Mouse (Mus musculus): Measurements from ENCODE around the gene Pde6g. TPM values are rescaled to one million over a fixed set of nuclear protein-coding genes. Genes with fewer than 3 reads are reported as not detected.

Pde6g gene
- 0.35 and 0.46 TPM in 2 replicates for total RNA-seq (2012; rRNA removed)
- under 1 TPM in 1 of 2 experiments, not detected in 1; 0.84 TPM for polyA plus RNA-seq (2012; ENCODE audit: insufficient read depth in 1 of 2, insufficient read length in 2 of 2, low read depth in 1 of 2, low replicate concordance in 2 of 2, missing spikeins in 1 of 2)

GRCm38 (mm10) chr11:120453306-120453705 lies at the start of gene Pde6g:
Gene Pde6g, minus strand, starts transcription at chr11:120453500.
- Histone ChIP-seq H3K9me3 (replicated peaks; ENCODE audit: insufficient read depth, low read length) (no peaks in the 10 kb centered on the region), H3K4me3 (ENCODE audit: control insufficient read depth in 1 of 2, insufficient read depth in 1 of 2, low read depth in 2 of 2, low read length in 2 of 2) (no peak within 1 kb of the TSS), H3K4me1 (ENCODE audit: control insufficient read depth in 1 of 2, insufficient read depth in 2 of 2, low read length in 2 of 2) (peaks cover 5 to 16% of the 10 kb centered on the region in 2 experiments), H3K9ac (ENCODE audit: control insufficient read depth, low read depth, low read length, poor library complexity, severe bottlenecking) (no peak within 1 kb of the TSS), H3K27me3 (ENCODE audit: control insufficient read depth in 1 of 2, insufficient read depth in 2 of 2, low read length in 2 of 2) (no peaks in the 10 kb centered on the region), H3K36me3 (ENCODE audit: control insufficient read depth in 1 of 2, insufficient read depth in 2 of 2, low read length in 2 of 2) (peaks cover 0 to 5% of the 10 kb centered on the region in 2 experiments; a peak in 2 of 4 replicates), H3K27ac (ENCODE audit: control insufficient read depth, low read depth, low read length) (no peak within 1 kb of the TSS), H3K79me2 (ENCODE audit: control insufficient read depth, insufficient read depth, low read length, poor library complexity) (peaks cover 13% of the 10 kb centered on the region)
- no peak for TF ChIP-seq TCF12 (IDR thresholded peaks at IDR 0.05; ENCODE audit: low read depth, low read length)
- TF ChIP-seq USF1 (IDR thresholded peaks at IDR 0.05; ENCODE audit: low read depth, low read length) = no peak
- TF ChIP-seq RCOR1 (IDR thresholded peaks at IDR 0.05; ENCODE audit: low read depth, low read length) = no peak
- no peak for TF ChIP-seq BHLHE40 (IDR thresholded peaks at IDR 0.05; ENCODE audit: borderline replicate concordance, low read depth, low read length)
- TF ChIP-seq ZKSCAN1 (IDR thresholded peaks at IDR 0.05; ENCODE audit: low read depth, low read length) = no peak
- TF ChIP-seq POLR2AphosphoS5 (IDR thresholded peaks at IDR 0.05; ENCODE audit: borderline replicate concordance, low read depth, low read length) = no peak
- TF ChIP-seq TAL1 (IDR thresholded peaks at IDR 0.05; ENCODE audit: low read length) = no peak
- no peak for TF ChIP-seq POLR2AphosphoS2 (IDR thresholded peaks at IDR 0.05; ENCODE audit: low read length)
- TF ChIP-seq MAFK (IDR thresholded peaks at IDR 0.05; ENCODE audit: borderline replicate concordance, low read depth, low read length) = no peak
- TF ChIP-seq EP300 (IDR thresholded peaks at IDR 0.05; ENCODE audit: low read depth in 1 of 2, low read length in 2 of 2) = no peak
- no peak for TF ChIP-seq CHD1 (IDR thresholded peaks at IDR 0.05; ENCODE audit: low read depth, low read length)
- no peak for TF ChIP-seq ZNF384 (IDR thresholded peaks at IDR 0.05; ENCODE audit: low read depth, low read length)
- no peak for TF ChIP-seq MXI1 (IDR thresholded peaks at IDR 0.05; ENCODE audit: low read depth, low read length)
- no peak for DNase-seq (ENCODE audit: low read depth, low spot score)

GRCm38 (mm10) chr11:120501701-120502100 lies 48.4 kb upstream of the Pde6g start:
- no peak overlapping the region for H3K4me3 ChIP-seq (ENCODE audit: control insufficient read depth in 1 of 2, insufficient read depth in 1 of 2, low read depth in 2 of 2, low read length in 2 of 2)
- H3K27ac ChIP-seq (ENCODE audit: control insufficient read depth, low read depth, low read length) = no peak overlapping the region
- H3K79me2 ChIP-seq (ENCODE audit: control insufficient read depth, insufficient read depth, low read length, poor library complexity) = no peaks in the 10 kb centered on the region
- DNase-seq (ENCODE audit: low read depth, low spot score) = no peak
- H3K9ac ChIP-seq (ENCODE audit: control insufficient read depth, low read depth, low read length, poor library complexity, severe bottlenecking) = no peak overlapping the region
- H3K4me1 ChIP-seq (ENCODE audit: control insufficient read depth in 1 of 2, insufficient read depth in 2 of 2, low read length in 2 of 2) = no peaks in the 10 kb centered on the region
- no peaks in the 10 kb centered on the region for H3K9me3 ChIP-seq (replicated peaks; ENCODE audit: insufficient read depth, low read length)
- no peaks in the 10 kb centered on the region for H3K36me3 ChIP-seq (ENCODE audit: control insufficient read depth in 1 of 2, insufficient read depth in 2 of 2, low read length in 2 of 2)
- TF ChIP-seq UBTF (IDR thresholded peaks at IDR 0.05; ENCODE audit: borderline replicate concordance, insufficient read depth, low read depth, low read length) = no peak
- no peak for TF ChIP-seq EP300 (IDR thresholded peaks at IDR 0.05; ENCODE audit: low read depth in 1 of 2, low read length in 2 of 2)
- TF ChIP-seq GATA1 (IDR thresholded peaks at IDR 0.05; ENCODE audit: low read depth, low read length) = no peak
- TF ChIP-seq BHLHE40 (IDR thresholded peaks at IDR 0.05; ENCODE audit: borderline replicate concordance, low read depth, low read length) = no peak
- no peak for TF ChIP-seq USF2 (IDR thresholded peaks at IDR 0.05; ENCODE audit: borderline replicate concordance in 1 of 2, insufficient read depth in 1 of 2, low read depth in 1 of 2, low read length in 2 of 2)
- H3K27me3 ChIP-seq (ENCODE audit: control insufficient read depth in 1 of 2, insufficient read depth in 2 of 2, low read length in 2 of 2) = no peaks in the 10 kb centered on the region; a peak in 1 of 4 replicates

Data from MEL (cell line).